Mouse (Mus musculus) adrenal gland, adult (tissue): ENCODE measurements at regions not wholly inside any gene's neighbourhood (a gene's known extent, or its start where the extent isn't known, plus 50 kb on each side); places are given as distances from the start of the nearest gene placed in this dataset.

Experiments
- DNase-seq, 2 experiments: peaks; one replicate each; pipeline ENCODE4 v3.0.0; 2022 to 2023; ENCODE audit warnings: low spot score in 1 of 2; ENCODE audit not compliant: inconsistent age in 2 of 2

DNA sequence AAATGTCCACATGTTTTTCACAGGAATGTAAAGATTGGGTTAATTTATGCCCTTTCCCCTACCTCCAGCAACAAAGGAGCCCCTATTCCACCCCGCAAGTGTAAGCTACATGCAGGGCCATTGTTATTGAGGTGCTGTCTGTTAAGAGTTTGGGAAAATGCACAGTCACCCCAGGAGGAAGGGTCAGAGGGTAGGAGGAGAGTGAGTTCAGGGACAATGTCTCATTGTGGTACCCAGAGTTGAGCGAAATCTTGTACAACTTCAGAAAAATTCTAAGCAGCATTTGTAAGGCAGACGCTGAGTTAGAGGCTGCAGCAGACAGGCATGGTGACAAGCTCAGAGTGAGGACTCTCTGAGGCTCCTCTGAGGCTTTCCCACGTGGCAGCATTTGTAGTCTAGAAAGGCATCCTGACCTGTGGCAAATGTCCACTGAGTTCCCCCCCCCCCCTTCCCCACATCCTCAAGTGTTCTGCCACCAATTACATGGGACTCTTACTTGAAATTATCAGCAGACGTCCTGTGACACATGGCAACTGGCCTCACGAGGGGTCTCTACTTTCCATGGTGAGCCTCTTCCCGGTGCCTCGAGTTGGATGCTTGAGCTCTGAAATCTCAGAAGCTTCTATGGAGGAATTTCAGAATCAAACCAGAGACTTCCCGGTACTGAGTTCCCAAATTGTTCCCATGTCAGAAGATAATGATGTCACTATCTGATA lies 57.8 kb upstream of the Cops8 start:
- no peak for DNase-seq

DNA sequence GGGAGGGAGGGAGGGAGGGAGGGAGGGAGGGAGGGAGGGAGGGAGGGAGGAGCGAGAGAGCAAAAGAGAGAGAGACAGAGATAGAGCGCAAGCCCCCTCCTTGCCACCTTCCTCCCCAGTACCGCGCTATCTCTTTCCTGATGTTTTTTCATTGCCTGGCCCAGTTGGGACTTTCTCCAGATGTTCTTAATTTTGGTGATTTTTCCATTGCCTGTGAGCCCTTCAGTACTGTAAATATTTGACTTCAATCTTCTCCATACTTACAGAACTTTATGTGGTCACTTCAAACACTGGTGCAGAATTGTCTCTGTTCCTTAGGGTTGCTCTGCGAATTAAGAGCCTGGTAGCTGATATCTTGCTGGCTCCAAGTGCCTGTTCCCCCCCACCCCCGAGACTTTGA lies 50.1 kb upstream of the Cops8 start:
- DNase-seq = no peak
